Mouse (Mus musculus) ES-Bruce4 (cell line): ENCODE data around the gene Slco1a6.

Experiments
- CTCF ChIP-seq: IDR thresholded peaks from one replicate; pipeline ENCODE4 v1.8.1; 2011; ENCODE audit warnings: low read depth, low read length
- EP300 ChIP-seq: IDR thresholded peaks from 2 replicates; pipeline ENCODE4 v1.6.1; 2011; ENCODE audit warnings: low read depth, low read length; ENCODE audit not compliant: insufficient read depth
- POLR2A ChIP-seq: IDR thresholded peaks from one replicate; pipeline ENCODE4 v1.8.1; 2011; ENCODE audit warnings: low read length; ENCODE audit not compliant: insufficient read depth

- no peak for TF ChIP-seq CTCF
- no peak for TF ChIP-seq POLR2A
- TF ChIP-seq EP300, result no peak
These were observed 31.1 kb upstream of the Slco1a6 start for GRCm38 (mm10) chr6:142239468-142239867.
